Mouse (Mus musculus) lung, postnatal 0 days (tissue): ENCODE results near the gene B830017H08Rik.

ENCODE experiments used
- CTCF ChIP-seq: IDR thresholded peaks from 2 replicates; pipeline ENCODE4 v1.5.1; 2016; ENCODE audit warnings: antibody characterized with exemption, mild to moderate bottlenecking
- EP300 ChIP-seq: IDR thresholded peaks from 2 replicates; pipeline ENCODE4 v1.6.1; 2016; ENCODE audit warnings: antibody characterized with exemption, mild to moderate bottlenecking, control low read depth

- TF ChIP-seq CTCF = no peak
- TF ChIP-seq EP300 = no peak
Measured at GRCm38 (mm10) chr16:17830385-17831178, 2.3 kb upstream of the B830017H08Rik start.
